Comparison of ENCODE assay signal across 12 mouse cellular contexts in genomic region chr5:150116216-150116905, GRCm38 (mm10). TPM values are rescaled to one million over a fixed set of nuclear protein-coding genes. Genes with fewer than 3 reads are reported as not detected.
DNase-seq lines count a peak whose midpoint lies in the region; ATAC-seq and TF ChIP-seq lines count a peak whose summit lies in the region.
"Had no signal": no experiment of that assay in that cellular context is flagged by ENCODE, and none has a peak within 500 bp of the region (broad histone marks: within the 10 kb centered on the region; RNA-seq: fewer than 3 reads in every experiment).

No protein-coding gene starts in this region.

- no peak overlapping the region for H3K9ac ChIP-seq in heart, embryonic 12.5 days
- no peak overlapping the region for H3K9ac ChIP-seq in liver, embryonic 14.5 days (replicated peaks)
- no peak overlapping the region for H3K9ac ChIP-seq in liver, embryonic 12.5 days
- no peak overlapping the region for H3K9ac ChIP-seq in hindbrain, embryonic 16.5 days (ENCODE audit: low read depth, low read length)
- H3K9ac ChIP-seq in kidney, embryonic 15.5 days: no peak overlapping the region

- no peaks in the 10 kb centered on the region for H3K27me3 ChIP-seq in heart, embryonic 12.5 days (replicated peaks)
- no peaks in the 10 kb centered on the region; the same call in 1 of the 2 replicates for H3K27me3 ChIP-seq in liver, embryonic 14.5 days (ENCODE audit: control insufficient read depth, insufficient read depth, low read length)
- H3K27me3 ChIP-seq in liver, embryonic 12.5 days (replicated peaks): peaks cover 6% of the 10 kb centered on the region; the same call in 1 of the 2 replicates
- H3K27me3 ChIP-seq in hindbrain, embryonic 16.5 days (replicated peaks; ENCODE audit: control insufficient read depth, insufficient read depth, low read length): no peaks in the 10 kb centered on the region
- peaks cover 8% of the 10 kb centered on the region; the same call in 1 of the 2 replicates for H3K27me3 ChIP-seq in kidney, embryonic 15.5 days

- peak overlapping the region; percentile 75 for H3K27ac ChIP-seq in heart, embryonic 12.5 days (ENCODE audit: poor library complexity, severe bottlenecking)
- H3K27ac ChIP-seq in liver, embryonic 14.5 days: no peak overlapping the region
- H3K27ac ChIP-seq in liver, embryonic 12.5 days: no peak overlapping the region
- H3K27ac ChIP-seq in hindbrain, embryonic 16.5 days (ENCODE audit: low read depth, low read length): no peak overlapping the region
- peak overlapping the region; percentile 81; the same call in 1 of the 2 replicates for H3K27ac ChIP-seq in olfactory bulb, adult 2 months (ENCODE audit: insufficient read depth, low read depth, low read length)
- no peak overlapping the region for H3K27ac ChIP-seq in kidney, embryonic 15.5 days
- H3K27ac ChIP-seq: forebrain, embryonic 10.5 days had no signal

- intact Hi-C loops in heart, postnatal 25 days (cut with DNase I): no loop called here

- H3K9me3 ChIP-seq in heart, embryonic 12.5 days (replicated peaks): peaks cover 3% of the 10 kb centered on the region; the same call in 1 of the 2 replicates
- no peaks in the 10 kb centered on the region for H3K9me3 ChIP-seq in liver, embryonic 14.5 days (ENCODE audit: control insufficient read depth, low read length)
- H3K9me3 ChIP-seq in liver, embryonic 12.5 days (replicated peaks): peaks cover 6% of the 10 kb centered on the region; the same call in 1 of the 2 replicates
- no peaks in the 10 kb centered on the region for H3K9me3 ChIP-seq in hindbrain, embryonic 16.5 days (ENCODE audit: control insufficient read depth, low read length)
- H3K9me3 ChIP-seq in kidney, embryonic 15.5 days (replicated peaks): no peaks in the 10 kb centered on the region

- DNase-seq in heart, postnatal 25 days (ENCODE audit: low spot score): no peak
- DNase-seq in liver, embryonic 14.5 days (ENCODE audit: low read depth in 3 of 3, low spot score in 3 of 3): no peak
- DNase-seq in frontal cortex, adult 2 months (ENCODE audit: extremely low spot score in 1 of 2, low spot score in 1 of 2): no peak
- DNase-seq: cerebellum, adult 11-12 months; kidney, adult 18-20 months; right cerebral cortex, postnatal 25 days had no signal

- peaks cover 30% of the 10 kb centered on the region for H3K4me1 ChIP-seq in heart, embryonic 12.5 days (replicated peaks)
- H3K4me1 ChIP-seq in liver, embryonic 14.5 days (replicated peaks; ENCODE audit: control insufficient read depth in 2 of 2, insufficient read depth in 2 of 2, low read length in 1 of 2): peaks cover 5 to 20% of the 10 kb centered on the region in 2 experiments
- H3K4me1 ChIP-seq in liver, embryonic 12.5 days: peaks cover 27% of the 10 kb centered on the region
- peaks cover 14% of the 10 kb centered on the region for H3K4me1 ChIP-seq in hindbrain, embryonic 16.5 days (ENCODE audit: control insufficient read depth, insufficient read depth, low read depth, low read length)
- peaks cover 16% of the 10 kb centered on the region for H3K4me1 ChIP-seq in olfactory bulb, adult 2 months (ENCODE audit: control insufficient read depth, insufficient read depth, low read length)
- peaks cover 20% of the 10 kb centered on the region for H3K4me1 ChIP-seq in kidney, embryonic 15.5 days

- no peak for ATAC-seq in heart, embryonic 12.5 days (ENCODE audit: insufficient number of reproducible peaks, low FRiP score)
- ATAC-seq in liver, embryonic 14.5 days (ENCODE audit: insufficient read depth): no peak
- no peak for ATAC-seq in liver, embryonic 12.5 days
- ATAC-seq in hindbrain, embryonic 16.5 days: no peak
- no peak for ATAC-seq in kidney, embryonic 15.5 days (replicated peaks; ENCODE audit: low FRiP score)

- no peak for TF ChIP-seq CTCF in liver, embryonic 14.5 days (IDR thresholded peaks at IDR 0.05; ENCODE audit: low read depth)
- TF ChIP-seq CTCF in olfactory bulb, adult 2 months (IDR thresholded peaks at IDR 0.05; ENCODE audit: insufficient read depth, low read depth, low read length): no peak

- no peak overlapping the region for H3K4me3 ChIP-seq in heart, embryonic 12.5 days
- no peak overlapping the region for H3K4me3 ChIP-seq in liver, embryonic 14.5 days (ENCODE audit: insufficient read depth in 1 of 2, low read depth in 2 of 2, low read length in 2 of 2)
- H3K4me3 ChIP-seq in liver, embryonic 12.5 days: no peak overlapping the region
- H3K4me3 ChIP-seq in hindbrain, embryonic 16.5 days (ENCODE audit: low read length): no peak overlapping the region
- H3K4me3 ChIP-seq in olfactory bulb, adult 2 months (ENCODE audit: insufficient read depth, low read depth, low read length): no peak overlapping the region
- H3K4me3 ChIP-seq in kidney, embryonic 15.5 days (replicated peaks): no peak overlapping the region
- H3K4me3 ChIP-seq: forebrain, embryonic 10.5 days had no signal

- no peak for TF ChIP-seq EP300 in liver, embryonic 14.5 days (IDR thresholded peaks at IDR 0.05; ENCODE audit: low read depth)

- H3K36me3 ChIP-seq in heart, embryonic 12.5 days: no peaks in the 10 kb centered on the region
- H3K36me3 ChIP-seq in liver, embryonic 14.5 days (replicated peaks; ENCODE audit: control insufficient read depth, insufficient read depth, low read depth): no peaks in the 10 kb centered on the region
- no peaks in the 10 kb centered on the region for H3K36me3 ChIP-seq in liver, embryonic 12.5 days
- H3K36me3 ChIP-seq in hindbrain, embryonic 16.5 days (ENCODE audit: control insufficient read depth, insufficient read depth, low read length): no peaks in the 10 kb centered on the region
- H3K36me3 ChIP-seq in kidney, embryonic 15.5 days: no peaks in the 10 kb centered on the region
- H3K36me3 ChIP-seq: forebrain, embryonic 10.5 days had no signal

- no peak for TF ChIP-seq POLR2A in olfactory bulb, adult 2 months (IDR thresholded peaks at IDR 0.05; ENCODE audit: insufficient read depth, low read depth, low read length)

- WGBS in heart, embryonic 12.5 days: 71% methylated on average over 9 of the region's 9 CpGs
- 54% methylated on average over 9 of the region's 9 CpGs for WGBS in liver, embryonic 14.5 days (ENCODE audit: insufficient replicate concordance)
- WGBS in liver, embryonic 12.5 days (ENCODE audit: insufficient replicate concordance): 69% methylated on average over 9 of the region's 9 CpGs
- 58% methylated on average over 9 of the region's 9 CpGs for WGBS in hindbrain, embryonic 16.5 days
- 54% methylated on average over 9 of the region's 9 CpGs for WGBS in olfactory bulb, adult 2 months
- WGBS in kidney, embryonic 15.5 days: 70% methylated on average over 9 of the region's 9 CpGs

- H3K4me2 ChIP-seq in heart, embryonic 12.5 days: peak overlapping the region; percentile 49
- peak overlapping the region; percentile 37 for H3K4me2 ChIP-seq in liver, embryonic 14.5 days (ENCODE audit: low read depth)
- no peak overlapping the region for H3K4me2 ChIP-seq in liver, embryonic 12.5 days
- H3K4me2 ChIP-seq in hindbrain, embryonic 16.5 days (ENCODE audit: low read length): 0 out of 2 replicates have a peak overlapping the region, but pooled peaks have one; percentile 33
- no peak overlapping the region for H3K4me2 ChIP-seq in kidney, embryonic 15.5 days

RNA-seq across cellular contexts. Expression of gene Fry, which starts 2.1 kb away (rescaled TPM):
- 30.6 and 37.2 TPM in 2 replicates for polyA plus RNA-seq in heart, embryonic 12.5 days (2016; fragmentation: Nextera tagmentation; extraction: Ambion mirVana)
- 100 to 1,000 TPM; 120 to 150 TPM for total RNA-seq in heart, postnatal 25 days (2021)
- polyA plus RNA-seq in liver, embryonic 14.5 days (2012; rRNA removed): 1.3 and 1.4 TPM in 2 replicates
- 1.9 and 2.5 TPM in 2 replicates for polyA plus RNA-seq in liver, embryonic 14.5 days (2014; fragmentation: Nextera tagmentation; extraction: Ambion mirVana)
- 4.0 and 4.1 TPM in 2 replicates for polyA plus RNA-seq in liver, embryonic 12.5 days (2016; fragmentation: Nextera tagmentation; extraction: Ambion mirVana)
- polyA plus RNA-seq in hindbrain, embryonic 16.5 days (2015; fragmentation: Nextera tagmentation; extraction: Ambion mirVana): 43.4 and 50.7 TPM in 2 replicates
- polyA plus RNA-seq in olfactory bulb, adult 2 months (2012; ENCODE audit: insufficient read depth, insufficient read length, low replicate concordance, missing spikeins): not detected in 2 replicates
- polyA plus RNA-seq in frontal cortex, adult 2 months (2012; rRNA removed): 73.7 and 80.9 TPM in 2 replicates
- 7.0 and 8.3 TPM in 2 replicates for polyA plus RNA-seq in kidney, embryonic 15.5 days (2015; fragmentation: Nextera tagmentation; extraction: Ambion mirVana)

Comparison
In these comparisons a context has a peak if more than half of its experiments do, and no peak if none do; other contexts are left out.
1. H3K4me2 ChIP-seq: peak in heart, embryonic 12.5 days (single experiment), liver, embryonic 14.5 days (single experiment) and hindbrain, embryonic 16.5 days (single experiment); none in liver, embryonic 12.5 days (single experiment) and kidney, embryonic 15.5 days (single experiment).
2. H3K27ac ChIP-seq: peak in heart, embryonic 12.5 days (single experiment) and olfactory bulb, adult 2 months (single experiment); none in liver, embryonic 14.5 days (single experiment), liver, embryonic 12.5 days (single experiment), hindbrain, embryonic 16.5 days (single experiment) and kidney, embryonic 15.5 days (single experiment).